Mouse (Mus musculus): ENCODE results near the gene Cdk14.

DNA sequence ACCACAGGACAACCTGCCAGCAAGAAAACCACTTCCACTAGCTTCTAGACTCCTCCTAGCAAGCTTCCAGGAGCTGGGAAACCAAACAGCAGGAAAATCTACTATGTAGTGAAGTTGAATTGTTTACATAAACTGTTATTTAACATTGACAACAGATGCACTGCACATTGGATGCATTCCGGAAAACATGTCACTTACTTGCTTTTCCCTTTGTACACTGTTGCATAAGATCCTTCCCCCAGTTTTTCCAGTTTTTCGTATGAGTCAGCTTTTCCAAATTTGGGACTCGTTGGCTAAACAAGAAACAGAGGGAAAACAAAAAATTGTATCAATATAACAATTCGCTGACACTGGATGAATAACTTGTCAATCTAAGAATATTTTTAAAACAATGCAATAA is 193.1 kb downstream of the Cdk14 start:
- no peak for TF ChIP-seq EP300 (IDR thresholded peaks at IDR 0.05; ENCODE audit: low read depth)
- no peak for TF ChIP-seq CTCF (IDR thresholded peaks at IDR 0.05; ENCODE audit: low read depth)
